Mouse (Mus musculus): Measurements from ENCODE around the gene Ash1l.

The Ash1l gene

GRCm38 (mm10) chr3:89092509-89093090, 142.2 kb downstream of the Ash1l start:
- no peak for DNase-seq (ENCODE audit: low spot score)

DNA sequence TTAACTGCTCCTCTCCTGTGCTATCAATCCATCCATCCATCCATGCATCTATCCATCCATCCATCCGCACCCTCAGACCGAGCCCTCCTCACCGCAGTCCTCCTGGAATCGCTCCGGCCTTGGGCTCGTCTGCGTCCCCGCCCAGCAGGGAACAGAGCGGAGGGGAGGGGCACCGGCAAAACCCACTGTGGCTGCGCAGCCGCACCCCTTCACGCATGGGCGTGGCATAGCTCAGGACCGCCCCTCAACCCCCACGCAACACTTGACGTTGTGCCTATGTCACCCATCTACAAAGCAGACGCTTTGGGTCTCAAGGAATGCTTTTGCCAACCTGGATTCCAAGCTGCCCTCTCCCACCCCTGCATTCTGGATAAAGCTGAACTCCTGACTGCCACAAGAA, 142.8 kb downstream of the Ash1l start, which contains the start of gene Rusc1:
Gene Rusc1, minus strand, starts transcription at position 137 of the 400 bp plus-strand sequence.
- DNase-seq (ENCODE audit: low spot score), result peak; percentile 79

GRCm38 (mm10) chr3:89094021-89094420, 143.6 kb downstream of the Ash1l start:
- no peak for DNase-seq (ENCODE audit: low spot score)

DNA sequence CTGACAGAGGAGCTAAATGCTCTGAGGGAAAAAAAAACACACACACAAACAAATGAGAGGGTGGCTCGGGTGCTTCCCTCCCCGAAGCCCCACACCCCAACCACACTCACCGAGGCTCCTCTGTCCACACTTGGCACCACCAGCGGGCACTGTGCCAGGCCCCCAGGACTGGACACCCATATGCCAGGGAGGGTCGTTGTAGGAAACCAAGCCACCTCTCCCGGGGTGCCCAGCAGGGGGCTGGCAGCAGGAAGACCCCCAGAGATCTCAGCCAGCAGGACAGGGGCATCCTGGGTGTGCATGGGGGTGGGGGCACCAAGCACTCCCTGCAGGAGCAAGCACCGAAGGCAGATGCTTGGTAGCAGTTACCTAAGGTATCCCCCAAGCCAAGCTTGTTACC, 150.4 kb downstream of the Ash1l start, which contains the start of gene Gm43738:
Gene Gm43738, minus strand, starts transcription at position 289 of the 400 bp plus-strand sequence.
- DNase-seq (ENCODE audit: low spot score), result no peak

- no peak for DNase-seq (ENCODE audit: low spot score)
Measured at GRCm38 (mm10) chr3:89101459-89101811, 151.0 kb downstream of the Ash1l start.

GRCm38 (mm10) chr3:89101812-89102494, 151.5 kb downstream of the Ash1l start, which contains the start of gene Fdps:
TSS of gene Fdps (minus strand) at chr3:89101959.
- peak; percentile 96 for DNase-seq (ENCODE audit: low spot score)

GRCm38 (mm10) chr3:89102495-89103290, 152.3 kb downstream of the Ash1l start:
- no peak for DNase-seq (ENCODE audit: low spot score)

DNA sequence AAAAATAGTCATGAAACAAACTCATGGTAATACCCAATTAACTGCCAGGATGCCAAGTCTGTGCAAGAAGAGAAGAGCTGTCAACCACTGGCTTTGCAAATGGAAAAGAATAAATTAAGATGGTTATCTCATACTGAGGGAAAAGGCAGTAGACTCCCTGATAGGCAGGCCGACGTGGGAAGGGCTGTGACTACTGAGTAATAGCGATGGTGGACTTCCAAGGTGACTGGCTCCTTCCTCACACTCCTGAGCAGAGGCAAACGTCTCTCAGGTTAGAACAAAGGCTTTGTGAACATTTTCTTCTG, 152.8 kb downstream of the Ash1l start:
- no peak for DNase-seq (ENCODE audit: low spot score)

DNA sequence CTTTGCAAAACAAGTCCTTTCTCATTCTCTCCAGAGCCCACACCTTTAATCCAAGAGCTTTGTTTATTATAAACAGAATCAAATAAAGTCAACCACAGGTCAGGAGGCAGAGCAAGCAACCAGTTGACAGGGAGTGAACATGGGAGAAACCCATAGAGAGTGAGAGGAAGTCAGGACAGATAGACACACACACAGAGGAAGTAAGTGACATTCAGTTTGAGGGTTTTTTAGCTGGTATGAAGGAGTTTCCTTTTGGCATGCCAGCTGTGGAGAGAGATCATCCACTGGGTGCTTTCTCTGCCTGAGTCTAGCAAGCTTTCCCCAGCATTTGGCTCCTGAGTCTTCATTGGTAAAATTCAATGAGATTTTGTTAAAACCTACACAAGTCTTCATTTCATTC, 156.5 kb downstream of the Ash1l start:
- DNase-seq (ENCODE audit: low spot score), result no peak

GRCm38 (mm10) chr3:89107545-89107944, 157.1 kb downstream of the Ash1l start:
- DNase-seq (ENCODE audit: low spot score), result no peak

DNA sequence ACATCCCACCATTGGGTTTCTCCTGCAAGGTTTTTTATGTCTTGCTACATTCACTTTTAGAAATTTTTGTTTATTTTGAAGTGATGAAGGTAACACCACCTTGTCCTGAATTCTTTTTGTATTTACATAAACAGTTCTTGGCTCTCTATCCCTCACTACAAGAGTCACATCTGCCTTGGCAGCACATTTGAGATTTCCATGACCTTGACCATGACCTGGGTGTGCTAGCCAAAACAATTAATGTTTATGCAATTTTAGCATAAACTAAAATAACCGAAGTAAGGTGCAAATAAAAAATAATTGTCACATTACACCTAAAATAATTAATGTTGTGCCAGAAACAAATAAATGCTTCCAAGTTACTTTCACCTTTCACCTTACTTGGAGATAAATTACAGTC, 157.7 kb downstream of the Ash1l start:
- no peak for DNase-seq (ENCODE audit: low spot score)

DNA sequence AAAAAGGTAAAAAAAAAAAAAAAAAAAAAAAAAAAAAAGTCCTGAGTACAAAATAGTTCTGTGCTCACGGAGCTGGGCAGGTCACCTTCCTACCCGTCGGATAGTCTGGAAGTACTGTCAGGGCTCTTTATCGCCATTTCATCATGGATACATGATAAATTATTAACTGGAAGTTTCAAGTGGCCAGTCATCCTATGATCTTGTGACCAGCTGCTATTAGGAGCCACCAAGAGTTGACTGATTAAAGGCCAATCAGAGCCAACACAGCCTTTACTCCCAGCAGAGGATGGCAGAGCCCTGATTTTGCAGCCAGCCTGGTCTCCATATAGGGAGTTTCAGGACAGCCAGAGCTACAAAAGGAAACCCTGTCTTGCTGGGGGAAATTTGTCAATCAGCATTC, 162.6 kb downstream of the Ash1l start:
- no peak for DNase-seq (ENCODE audit: low spot score)

GRCm38 (mm10) chr3:89115522-89115921, 165.1 kb downstream of the Ash1l start:
- no peak for DNase-seq (ENCODE audit: low spot score)

GRCm38 (mm10) chr3:89123313-89123712, 172.9 kb downstream of the Ash1l start:
- peak; percentile 47 for DNase-seq (ENCODE audit: low spot score)

DNA sequence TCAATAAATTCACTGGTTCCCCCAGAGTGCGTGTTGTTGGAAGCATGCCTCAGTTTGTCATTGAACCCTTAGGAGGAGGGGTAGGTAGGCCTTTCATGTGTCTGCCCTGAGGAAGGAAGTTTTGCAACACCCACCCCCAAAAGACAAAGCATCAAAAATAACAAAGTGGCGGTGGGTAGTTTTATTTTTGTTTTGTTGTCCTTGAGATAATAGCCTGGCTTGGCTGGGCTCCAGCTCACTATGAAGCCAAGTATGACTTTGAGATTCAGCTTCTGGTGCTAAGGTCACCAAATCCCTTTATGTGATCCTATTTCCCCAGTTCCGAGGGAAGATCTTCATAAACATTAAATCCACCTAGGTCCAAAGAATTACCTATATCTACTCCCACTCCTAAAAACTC, 173.8 kb downstream of the Ash1l start:
- peak; percentile 42 for DNase-seq (ENCODE audit: low spot score)

GRCm38 (mm10) chr3:89125981-89126380, 175.6 kb downstream of the Ash1l start:
- no peak for DNase-seq (ENCODE audit: low spot score)
